ENCODE assay signal across 21 mouse cellular contexts in the genomic region with DNA sequence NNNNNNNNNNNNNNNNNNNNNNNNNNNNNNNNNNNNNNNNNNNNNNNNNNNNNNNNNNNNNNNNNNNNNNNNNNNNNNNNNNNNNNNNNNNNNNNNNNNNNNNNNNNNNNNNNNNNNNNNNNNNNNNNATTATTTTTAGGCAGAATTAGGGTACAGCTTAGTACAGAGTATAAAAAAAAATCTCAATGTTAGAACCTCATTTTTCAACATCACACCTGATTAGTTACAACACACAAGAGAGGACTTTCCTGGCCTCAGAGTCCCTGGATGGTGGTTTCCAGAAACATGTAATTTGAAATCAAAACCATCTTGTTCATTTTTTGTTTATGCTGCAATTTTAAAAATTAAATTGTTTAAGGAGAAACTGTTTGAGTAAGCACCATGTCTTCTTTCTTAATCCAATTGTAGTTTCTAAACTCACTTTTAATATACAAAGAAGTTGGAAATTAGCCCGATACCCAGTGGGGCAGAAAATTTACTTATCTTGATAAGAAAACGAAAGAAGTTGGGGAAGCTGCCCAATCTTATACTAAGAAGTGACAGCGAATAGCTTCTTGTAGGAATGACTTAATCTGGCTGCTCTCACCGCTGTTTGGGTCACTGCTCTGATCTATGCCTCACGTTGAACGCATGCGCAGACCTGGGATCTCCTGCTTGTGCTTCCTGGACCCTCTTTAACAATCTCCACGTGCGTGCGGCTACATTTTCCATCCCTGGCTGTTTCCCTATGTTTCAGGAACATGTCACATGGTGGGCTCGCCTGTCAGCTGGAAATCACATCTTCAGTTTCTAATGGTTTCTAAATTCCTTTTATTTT. TPM values are rescaled to one million over a fixed set of nuclear protein-coding genes. Genes with fewer than 3 reads are reported as not detected.
DNase-seq lines count a peak whose midpoint lies in the region; TF ChIP-seq lines count a peak whose summit lies in the region.
"Had no signal": no experiment of that assay in that cellular context is flagged by ENCODE, and none has a peak within 500 bp of the region (broad histone marks: within the 10 kb centered on the region; RNA-seq: fewer than 3 reads in every experiment).

No protein-coding gene starts in this region.

- peak; percentile 15 for DNase-seq in adrenal gland, postnatal 10 days
- no peak for DNase-seq in adrenal gland, postnatal 4 days (ENCODE audit: low spot score in 2 of 2)
- no peak for DNase-seq in layer of hippocampus, adult 2 months (ENCODE audit: low spot score in 2 of 2)
- DNase-seq in layer of hippocampus, postnatal 10 days (ENCODE audit: low spot score in 2 of 2) = no peak
- peak; percentile 25 for DNase-seq in lung, postnatal 36 days
- no peak for DNase-seq in lung, postnatal 10 days
- peak; percentile 66 for DNase-seq in retina, postnatal 1 day
- no peak for DNase-seq in right cerebral cortex, postnatal 4 days
- DNase-seq: cerebellum, adult 11 months; cerebellum, adult 9-11 months; heart, adult 2 months; liver; thymus, postnatal 25 days had no signal

- TF ChIP-seq CTCF in layer of hippocampus, adult 2 months (conservative IDR thresholded peaks at IDR 0.05) = 0 out of 2 replicates have a peak, but pooled peaks have one; percentile 15

- H3K27ac ChIP-seq in layer of hippocampus, adult 2 months = no peak overlapping the region
- H3K27ac ChIP-seq: forebrain, embryonic 12.5 days; heart, adult 2 months; heart, embryonic 13.5 days; hindbrain, embryonic 12.5 days; liver, embryonic 15.5 days; midbrain, embryonic 12.5 days had no signal

- no peak overlapping the region for H3K4me3 ChIP-seq in layer of hippocampus, adult 2 months
- H3K4me3 ChIP-seq: forebrain, embryonic 12.5 days; heart, adult 2 months; heart, embryonic 13.5 days; hindbrain, embryonic 12.5 days; liver, embryonic 15.5 days; midbrain, embryonic 12.5 days had no signal

RNA-seq across cellular contexts. Expression of gene Themis3, which starts 22.4 kb away (rescaled TPM):
- total RNA-seq in adrenal gland, postnatal 10 days (2021) = under 1 TPM; 0.09 to 0.15 TPM
- total RNA-seq in adrenal gland, postnatal 4 days (2021) = under 1 TPM in 1 of 2 experiments, not detected in 1; 0.11 TPM
- not detected for total RNA-seq in layer of hippocampus, adult 2 months (2021)
- total RNA-seq in layer of hippocampus, postnatal 10 days (2021) = not detected
- total RNA-seq: adrenal gland, postnatal 25 days; common myeloid progenitor, adult 5-6 weeks; heart, adult 2 months; megakaryocyte, adult 5-6 weeks had no signal

RNA-seq across cellular contexts. Expression of gene Rab12, which starts 52.5 kb away (rescaled TPM):
- total RNA-seq in adrenal gland, postnatal 10 days (2021) = 100 to 1,000 TPM in 1 of 2 experiments, 10 to 100 TPM in 1; 90.9 to 113 TPM
- 100 to 1,000 TPM; 108 to 127 TPM for total RNA-seq in adrenal gland, postnatal 4 days (2021)
- total RNA-seq in layer of hippocampus, adult 2 months (2021) = 100 to 1,000 TPM; 111 to 112 TPM
- total RNA-seq in layer of hippocampus, postnatal 10 days (2021) = 100 to 1,000 TPM; 124 to 134 TPM

Comparison
In these comparisons a context has a peak if more than half of its experiments do, and no peak if none do; other contexts are left out.
1. DNase-seq: peak in adrenal gland, postnatal 10 days (single experiment), lung, postnatal 36 days (single experiment) and retina, postnatal 1 day (single experiment); none in adrenal gland, postnatal 4 days (0 of 2), layer of hippocampus, adult 2 months (0 of 2), layer of hippocampus, postnatal 10 days (0 of 2), lung, postnatal 10 days (single experiment) and right cerebral cortex, postnatal 4 days (single experiment).